Mouse (Mus musculus) thymus, postnatal 10 days (tissue): ENCODE measurements at regions not wholly inside any gene's neighbourhood (a gene's known extent, or its start where the extent isn't known, plus 50 kb on each side); places are given as distances from the start of the nearest gene placed in this dataset.

Experiments
- DNase-seq, 2 experiments: peaks; one replicate each; pipeline ENCODE4 v3.0.0; 2021; ENCODE audit warnings: low spot score in 2 of 2

DNA sequence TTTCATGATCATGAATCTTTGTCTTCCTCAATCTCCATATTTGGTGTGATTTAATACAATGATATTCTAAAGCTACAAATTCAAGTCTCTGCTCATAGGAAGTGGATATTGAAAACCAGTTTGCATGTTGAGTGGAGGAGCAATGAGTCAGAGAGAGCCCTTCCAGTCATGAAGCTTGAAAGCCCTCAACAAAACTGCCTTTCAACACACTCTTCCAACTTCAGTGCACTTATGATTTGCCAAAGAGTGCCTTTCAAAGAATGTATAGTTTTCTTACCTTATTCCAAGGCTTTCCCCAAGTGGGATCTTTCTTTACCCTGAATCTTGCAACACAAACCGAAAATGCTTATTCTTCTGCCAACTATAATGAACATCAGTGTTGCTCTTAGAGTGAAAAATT lies 690.6 kb downstream of the Hdgfl1 start:
- no peak for DNase-seq

- DNase-seq: no peak
Observed at GRCm38 (mm10) chr13:26061322-26061721, 708.6 kb downstream of the Hdgfl1 start.

- DNase-seq: no peak
Observed at GRCm38 (mm10) chr13:26037699-26038098, 732.3 kb downstream of the Hdgfl1 start.

DNA sequence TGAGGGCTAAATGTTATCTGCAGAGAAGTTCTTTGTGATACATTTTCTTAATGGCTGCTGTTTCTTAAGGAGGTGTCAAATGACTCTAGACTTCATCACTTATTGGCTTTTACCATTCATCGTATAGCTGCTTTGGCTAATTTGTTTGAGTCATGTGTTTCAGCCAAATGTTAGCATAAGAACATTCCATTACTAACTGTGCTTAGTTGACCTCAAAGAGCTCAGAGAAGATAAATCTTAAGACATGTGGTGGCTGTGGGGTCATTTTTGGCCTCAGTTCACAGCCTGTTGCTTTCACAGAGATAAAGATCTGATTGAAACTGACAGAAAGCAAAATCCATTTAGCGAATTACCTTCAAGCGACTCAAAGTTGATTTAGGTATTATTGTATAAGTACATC lies 743.6 kb downstream of the Hdgfl1 start:
- DNase-seq: no peak

- no peak for DNase-seq
Observed at GRCm38 (mm10) chr13:26024696-26025095, 745.3 kb downstream of the Hdgfl1 start.

- no peak for DNase-seq
Observed at GRCm38 (mm10) chr13:26020491-26020890, 749.5 kb downstream of the Hdgfl1 start.

- no peak for DNase-seq
Observed at GRCm38 (mm10) chr13:26009131-26009530, 738.8 kb upstream of the Nrsn1 start.

DNA sequence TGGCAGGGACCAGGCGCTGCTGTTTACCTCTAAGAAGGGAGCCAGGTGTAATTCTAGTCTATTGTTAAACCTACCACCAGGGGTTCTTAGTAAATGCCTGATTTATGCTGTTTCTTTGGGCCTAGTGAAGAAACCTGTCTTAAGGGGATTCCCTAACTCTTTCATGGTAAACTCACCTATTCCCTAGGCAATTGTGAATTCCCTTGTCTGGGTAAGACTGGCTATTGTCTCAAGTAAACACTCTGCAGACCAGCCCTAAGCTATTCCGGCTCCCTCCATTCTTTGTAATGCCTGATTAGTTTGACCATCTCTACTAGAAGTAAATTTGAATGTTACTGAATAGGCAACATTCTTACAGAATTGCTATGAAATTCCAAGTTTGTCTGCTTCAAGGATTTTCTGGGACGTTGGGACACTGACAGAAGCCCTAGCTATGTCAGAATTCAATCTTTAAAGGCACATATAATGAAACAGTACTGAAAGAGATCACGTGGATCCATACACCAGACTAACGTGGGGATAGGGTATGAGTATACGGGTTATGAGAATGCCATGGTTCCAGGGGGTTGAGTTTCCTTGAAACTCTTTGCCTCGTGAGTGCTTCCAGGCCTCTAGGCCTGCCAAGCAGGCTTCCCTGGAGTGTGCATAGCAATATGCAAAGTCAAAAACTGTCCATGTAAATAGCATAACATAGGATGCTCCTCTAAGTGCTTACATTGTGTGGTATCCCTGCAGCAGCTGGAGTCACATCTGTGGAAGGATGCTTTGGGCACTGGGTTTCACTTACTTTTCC lies 734.7 kb upstream of the Nrsn1 start:
- DNase-seq: no peak

- DNase-seq: no peak
Observed at GRCm38 (mm10) chr13:25993526-25993925, 723.2 kb upstream of the Nrsn1 start.

DNA sequence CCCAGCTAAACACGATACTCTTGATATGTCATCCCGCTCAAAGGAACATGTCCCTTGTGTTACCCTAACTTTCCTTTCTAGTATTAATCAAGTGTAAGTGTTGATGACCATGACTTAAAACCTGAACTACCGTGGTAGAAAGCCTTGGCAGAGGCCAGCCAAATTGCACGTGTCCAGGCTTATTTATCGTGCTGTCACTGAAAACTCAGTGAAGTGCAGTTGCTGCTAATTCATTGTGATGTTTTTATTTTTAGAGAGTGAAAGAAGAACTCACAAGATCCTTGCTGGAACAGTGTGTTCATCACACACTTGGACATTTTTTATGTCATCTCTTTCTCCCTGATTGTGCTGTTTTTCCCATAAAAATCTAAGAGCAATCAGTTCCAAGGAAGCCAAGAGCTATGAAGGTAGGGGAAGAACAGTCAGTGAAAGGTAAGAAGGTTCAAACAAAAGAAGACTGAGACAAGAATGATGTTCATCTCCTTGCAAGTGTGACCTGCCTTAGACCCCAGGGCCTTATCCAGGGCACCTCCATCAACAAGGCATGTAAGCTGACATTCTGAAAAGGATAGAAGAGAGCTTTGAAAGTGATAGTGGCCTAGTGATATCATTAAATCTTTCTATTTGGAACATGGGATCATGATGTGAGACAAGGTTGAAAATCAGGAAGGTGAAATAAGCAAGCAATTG lies 718.9 kb upstream of the Nrsn1 start:
- no peak for DNase-seq

GRCm38 (mm10) chr13:25984535-25984934 lies 714.2 kb upstream of the Nrsn1 start:
- no peak for DNase-seq

DNA sequence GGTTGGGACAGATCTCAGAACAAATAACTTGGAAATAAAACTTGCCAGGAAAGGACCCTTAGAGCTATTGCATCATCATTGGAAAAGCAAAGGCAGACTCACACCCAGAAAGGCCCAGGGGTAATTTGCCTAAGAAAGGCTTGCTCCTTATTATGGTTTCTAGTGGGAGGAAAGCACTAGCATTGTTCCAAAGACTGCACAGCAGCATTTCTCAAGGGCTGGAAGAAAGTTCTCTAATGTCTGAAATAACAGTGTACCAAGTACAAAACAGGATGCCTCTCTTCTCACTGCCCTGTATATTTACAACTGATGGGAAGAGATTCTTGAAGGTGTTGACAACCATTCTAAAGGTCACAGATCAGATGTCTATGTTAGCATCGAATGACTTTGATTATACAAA lies 713.4 kb upstream of the Nrsn1 start:
- DNase-seq: no peak

DNA sequence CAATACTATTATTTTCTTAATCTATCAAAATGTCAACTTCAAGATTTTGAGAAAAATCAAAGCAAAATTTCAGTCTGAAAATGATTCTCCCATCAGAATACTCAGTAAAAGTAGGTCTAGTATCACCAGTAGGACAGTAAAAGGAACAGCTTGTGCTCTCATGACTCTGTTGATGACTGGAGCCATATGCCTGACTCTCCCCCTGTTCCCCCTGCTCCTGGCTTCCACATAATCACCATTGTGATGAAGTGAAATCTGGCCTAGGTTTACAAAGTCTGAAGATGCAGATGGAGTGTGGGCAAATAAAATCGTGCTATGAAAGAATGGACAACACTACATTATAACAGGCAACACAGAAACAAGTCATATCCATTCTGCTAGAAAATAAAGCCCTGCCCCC lies 708.3 kb upstream of the Nrsn1 start:
- DNase-seq: no peak

- no peak for DNase-seq
Observed at GRCm38 (mm10) chr13:25958592-25958991, 688.3 kb upstream of the Nrsn1 start.

DNA sequence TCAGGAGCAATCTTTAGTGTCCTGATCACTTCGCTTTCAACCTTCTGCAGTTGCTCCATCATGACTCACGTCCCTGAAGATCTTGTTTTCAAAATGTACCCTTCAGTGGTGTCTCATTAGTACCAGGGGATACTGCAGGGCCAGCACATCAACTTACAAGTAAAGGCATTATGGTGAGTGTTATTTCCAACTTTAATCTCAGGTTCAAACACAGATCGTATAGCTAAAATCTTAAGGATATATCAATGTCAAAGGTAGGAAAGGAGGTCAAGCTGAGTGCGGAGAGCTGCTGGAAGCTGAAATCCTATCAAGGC lies 687.8 kb upstream of the Nrsn1 start:
- DNase-seq: no peak

DNA sequence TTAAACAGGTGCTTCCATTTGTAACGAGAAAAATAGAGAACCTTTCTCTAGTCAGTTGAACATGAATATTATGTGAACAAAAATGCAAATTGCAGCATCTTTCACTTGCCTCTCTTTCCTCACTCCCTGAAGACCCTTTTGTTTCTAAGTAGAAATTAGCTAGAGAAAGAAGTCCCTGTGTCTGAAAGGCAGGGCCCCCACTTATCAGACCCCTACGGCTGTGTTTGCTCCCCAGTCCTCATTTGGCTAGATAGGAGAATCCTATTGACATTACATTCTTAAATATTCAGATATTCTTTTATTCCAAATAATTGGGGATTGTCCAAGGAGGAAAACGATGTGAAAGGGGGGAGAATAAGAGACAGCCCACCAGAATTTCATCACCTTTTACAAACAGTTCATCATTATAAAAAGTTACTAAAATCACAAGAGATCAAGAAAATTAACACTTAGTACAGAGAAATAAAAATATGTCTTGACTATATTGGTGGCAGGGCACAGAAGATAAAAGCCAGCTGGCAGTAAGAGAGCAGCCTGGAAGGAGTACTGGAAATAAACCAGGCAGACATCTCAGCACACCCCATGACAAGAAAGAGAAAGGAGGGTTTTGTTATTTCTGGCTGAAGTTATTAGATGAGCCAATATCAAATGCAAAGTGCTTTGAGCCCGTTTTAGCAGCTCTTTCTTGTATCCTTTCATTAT lies 687.3 kb upstream of the Nrsn1 start:
- DNase-seq: no peak

GRCm38 (mm10) chr13:25937631-25938030 lies 667.3 kb upstream of the Nrsn1 start:
- no peak for DNase-seq

- no peak for DNase-seq
Observed at GRCm38 (mm10) chr13:25933783-25934182, 663.5 kb upstream of the Nrsn1 start.

- no peak for DNase-seq
Observed at GRCm38 (mm10) chr13:25933246-25933645, 662.9 kb upstream of the Nrsn1 start.

- DNase-seq: peak in 1 of 2 experiments; percentile 6
Observed at GRCm38 (mm10) chr13:25932810-25933209, 662.5 kb upstream of the Nrsn1 start.

- no peak for DNase-seq
Observed at GRCm38 (mm10) chr13:25932365-25932764, 662.1 kb upstream of the Nrsn1 start.

DNA sequence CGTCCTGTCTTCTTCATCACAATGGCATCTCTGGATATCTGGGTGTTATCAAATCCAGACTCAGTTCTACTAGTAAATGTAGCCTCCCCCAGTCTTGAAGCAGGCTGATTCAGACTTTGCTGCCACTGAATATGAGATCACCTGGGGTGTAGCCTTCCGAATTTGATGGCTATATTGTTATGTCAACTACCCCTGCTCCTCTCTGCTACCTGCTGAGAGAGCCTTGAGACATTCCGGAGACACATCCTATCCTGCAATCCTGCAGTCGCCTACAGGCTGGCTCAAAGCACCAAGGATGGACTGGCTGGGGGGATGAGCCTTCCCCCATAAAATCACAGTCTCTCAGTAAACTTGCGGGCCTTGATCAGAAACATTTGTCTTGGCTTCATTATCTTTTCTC lies 655.4 kb upstream of the Nrsn1 start:
- DNase-seq: no peak

GRCm38 (mm10) chr13:25899871-25900270 lies 629.6 kb upstream of the Nrsn1 start:
- no peak for DNase-seq
